Mouse (Mus musculus) liver, postnatal 0 days (tissue): ENCODE measurements around the gene Nup62.

Source experiments
- CTCF ChIP-seq: sonication (generic); IDR thresholded peaks from 2 replicates; pipeline ENCODE4 v1.5.1; 2016; ENCODE audit warnings: antibody characterized with exemption, low read depth
- EP300 ChIP-seq: IDR thresholded peaks from 2 replicates; pipeline ENCODE4 v1.6.1; 2016; ENCODE audit warnings: antibody characterized with exemption, low read depth, mild to moderate bottlenecking

GRCm38 (mm10) chr7:44836016-44836404 is 20.1 kb downstream of the Nup62 start:
- TF ChIP-seq CTCF (no peak), EP300 (no peak)
